Mouse (Mus musculus): ENCODE results near the gene Pim3.

DNA sequence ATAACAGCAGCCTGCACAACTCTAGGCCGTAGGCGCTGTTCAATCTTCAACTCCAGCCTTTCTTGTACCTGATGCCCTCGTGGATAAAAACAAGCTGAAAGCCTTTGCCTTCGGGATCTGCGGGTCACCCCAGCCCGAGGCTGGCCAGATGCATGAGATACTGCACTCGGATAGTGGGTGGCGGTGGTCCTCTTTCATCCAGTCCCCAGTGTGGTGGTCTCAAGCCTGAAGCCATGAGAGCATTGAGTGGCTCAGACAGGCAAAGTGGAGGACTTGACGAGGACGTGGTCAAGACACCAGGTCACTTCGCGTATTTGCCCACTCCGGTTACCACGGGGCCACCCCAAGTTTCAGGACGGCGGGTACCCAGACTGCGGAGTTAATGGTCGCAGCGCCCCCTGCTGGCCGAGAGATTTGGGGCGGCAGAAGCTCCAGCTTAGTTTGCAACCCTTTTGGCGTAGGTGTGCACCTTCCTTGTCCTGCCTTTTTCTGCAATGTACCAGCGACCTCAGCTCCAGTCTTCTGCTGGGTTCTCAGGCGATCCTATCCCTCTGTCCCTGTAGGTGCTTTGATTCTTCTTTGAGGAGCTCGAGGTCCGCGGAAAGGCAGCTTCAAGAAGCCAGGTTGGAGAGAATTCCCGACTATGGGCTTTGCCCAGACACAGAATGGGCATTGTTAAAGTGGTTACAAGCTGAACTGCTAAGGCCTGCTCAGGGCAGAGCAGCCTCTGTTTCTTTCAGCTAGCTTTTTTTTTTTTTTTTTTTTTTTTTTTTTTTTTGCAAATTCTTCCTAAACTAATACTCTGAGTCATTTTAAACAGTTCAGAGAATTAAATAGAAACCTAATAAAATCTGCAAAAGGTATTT is 14.4 kb downstream of the Pim3 start:
- no peak for TF ChIP-seq POLR2A (IDR thresholded peaks at IDR 0.05; ENCODE audit: insufficient read length, low read depth)
- TF ChIP-seq CEBPB (IDR thresholded peaks at IDR 0.05; ENCODE audit: insufficient read depth, poor library complexity, severe bottlenecking): no peak
- no peak for TF ChIP-seq POLR2AphosphoS2 (IDR thresholded peaks at IDR 0.05; ENCODE audit: insufficient read length, low read depth)
- no peak for TF ChIP-seq USF1 (IDR thresholded peaks at IDR 0.05; ENCODE audit: low read depth)
- TF ChIP-seq TCF12 (IDR thresholded peaks at IDR 0.05; ENCODE audit: insufficient read depth, poor library complexity, severe bottlenecking): no peak
- TF ChIP-seq E2F4 (IDR thresholded peaks at IDR 0.05; ENCODE audit: insufficient read depth): no peak
- no peak for TF ChIP-seq MYOD1 (IDR thresholded peaks at IDR 0.05; ENCODE audit: control insufficient read depth in 1 of 3, insufficient read length in 2 of 3, low read depth in 2 of 3)
- TF ChIP-seq MAX (IDR thresholded peaks at IDR 0.05; ENCODE audit: low read depth): no peak
- no peak for TF ChIP-seq SRF (IDR thresholded peaks at IDR 0.05; ENCODE audit: control insufficient read depth, insufficient read length, low read depth)
- TF ChIP-seq TCF3 (IDR thresholded peaks at IDR 0.05; ENCODE audit: insufficient read length, low read depth): no peak
- no peak for TF ChIP-seq MYOG (IDR thresholded peaks at IDR 0.05; ENCODE audit: control insufficient read depth in 1 of 3, insufficient read depth in 1 of 3, insufficient read length in 2 of 3, low read depth in 2 of 3)
